Mouse (Mus musculus): ENCODE data around the gene Pou2f2. TPM values are rescaled to one million over a fixed set of nuclear protein-coding genes. Genes with fewer than 3 reads are reported as not detected.

The Pou2f2 gene
- polyA plus RNA-seq, 1 experiment from 2014 or later = 2.3 TPM

GRCm38 (mm10) chr7:25109355-25109754 lies 70.2 kb downstream of the Pou2f2 start:
- H3K4me1 ChIP-seq (ENCODE audit: control insufficient read depth, insufficient read depth, low read length) = no peaks in the 10 kb centered on the region
- H3K27me3 ChIP-seq (ENCODE audit: control insufficient read depth, insufficient read depth, low read length) = no peaks in the 10 kb centered on the region
- no peak overlapping the region for H3K4me2 ChIP-seq (replicated peaks; ENCODE audit: low read depth, low read length)
- no peak overlapping the region for H3K9ac ChIP-seq (replicated peaks; ENCODE audit: low read depth, low read length)
- no peak for ATAC-seq (ENCODE audit: insufficient number of reproducible peaks, insufficient read depth, low FRiP score, low read depth)
- WGBS = 81% methylated on average over 12 of the region's 12 CpGs
- H3K4me3 ChIP-seq (ENCODE audit: low read depth, low read length) = no peak overlapping the region
- no peak overlapping the region for H3K27ac ChIP-seq (ENCODE audit: low read length)
- H3K36me3 ChIP-seq (ENCODE audit: control insufficient read depth, insufficient read depth, low read length) = no peaks in the 10 kb centered on the region
- no peaks in the 10 kb centered on the region for H3K9me3 ChIP-seq (ENCODE audit: control insufficient read depth, low read depth, low read length)

- no peak overlapping the region for H3K9ac ChIP-seq (replicated peaks; ENCODE audit: low read depth, low read length)
- H3K27ac ChIP-seq (ENCODE audit: low read length) = no peak overlapping the region
- H3K36me3 ChIP-seq (ENCODE audit: control insufficient read depth, insufficient read depth, low read length) = no peaks in the 10 kb centered on the region
- H3K27me3 ChIP-seq (ENCODE audit: control insufficient read depth, insufficient read depth, low read length) = no peaks in the 10 kb centered on the region
- no peaks in the 10 kb centered on the region for H3K4me1 ChIP-seq (ENCODE audit: control insufficient read depth, insufficient read depth, low read length)
- ATAC-seq (ENCODE audit: insufficient number of reproducible peaks, insufficient read depth, low FRiP score, low read depth) = 0 out of 2 replicates have a peak, but pooled peaks have one; percentile 23
- 49% methylated on average over 16 of the region's 17 CpGs for WGBS
- H3K9me3 ChIP-seq (ENCODE audit: control insufficient read depth, low read depth, low read length) = no peaks in the 10 kb centered on the region
- H3K4me3 ChIP-seq (ENCODE audit: low read depth, low read length) = no peak overlapping the region
- no peak overlapping the region for H3K4me2 ChIP-seq (replicated peaks; ENCODE audit: low read depth, low read length)
These were observed 72.6 kb downstream of the Pou2f2 start for GRCm38 (mm10) chr7:25106790-25107502.

- Histone ChIP-seq H3K9ac (replicated peaks; ENCODE audit: low read depth, low read length) (no peak overlapping the region), H3K27ac (ENCODE audit: low read length) (no peak overlapping the region), H3K4me3 (ENCODE audit: low read depth, low read length) (no peak overlapping the region), H3K27me3 (ENCODE audit: control insufficient read depth, insufficient read depth, low read length) (no peaks in the 10 kb centered on the region), H3K36me3 (ENCODE audit: control insufficient read depth, insufficient read depth, low read length) (no peaks in the 10 kb centered on the region), H3K4me2 (replicated peaks; ENCODE audit: low read depth, low read length) (no peak overlapping the region), H3K9me3 (ENCODE audit: control insufficient read depth, low read depth, low read length) (no peaks in the 10 kb centered on the region), H3K4me1 (ENCODE audit: control insufficient read depth, insufficient read depth, low read length) (no peaks in the 10 kb centered on the region)
- WGBS = 21% methylated on average over 17 of the region's 17 CpGs
- ATAC-seq (ENCODE audit: insufficient number of reproducible peaks, insufficient read depth, low FRiP score, low read depth) = no peak
These were observed 73.9 kb downstream of the Pou2f2 start for GRCm38 (mm10) chr7:25105411-25106160.

- Histone ChIP-seq H3K27me3 (ENCODE audit: control insufficient read depth, insufficient read depth, low read length) (no peaks in the 10 kb centered on the region), H3K4me1 (ENCODE audit: control insufficient read depth, insufficient read depth, low read length) (no peaks in the 10 kb centered on the region), H3K4me3 (ENCODE audit: low read depth, low read length) (no peak overlapping the region), H3K9me3 (ENCODE audit: control insufficient read depth, low read depth, low read length) (no peaks in the 10 kb centered on the region), H3K36me3 (ENCODE audit: control insufficient read depth, insufficient read depth, low read length) (no peaks in the 10 kb centered on the region), H3K9ac (replicated peaks; ENCODE audit: low read depth, low read length) (no peak overlapping the region), H3K4me2 (replicated peaks; ENCODE audit: low read depth, low read length) (no peak overlapping the region), H3K27ac (ENCODE audit: low read length) (no peak overlapping the region)
- WGBS = 45% methylated on average over 4 of the region's 4 CpGs
- no peak for ATAC-seq (ENCODE audit: insufficient number of reproducible peaks, insufficient read depth, low FRiP score, low read depth)
These were observed 79.9 kb downstream of the Pou2f2 start for GRCm38 (mm10) chr7:25099581-25099980.

GRCm38 (mm10) chr7:25098169-25098568 lies 81.4 kb downstream of the Pou2f2 start:
- no peaks in the 10 kb centered on the region for H3K4me1 ChIP-seq (ENCODE audit: control insufficient read depth, insufficient read depth, low read length)
- no peak for ATAC-seq (ENCODE audit: insufficient number of reproducible peaks, insufficient read depth, low FRiP score, low read depth)
- 71% methylated on average over 3 of the region's 3 CpGs for WGBS
- H3K9ac ChIP-seq (replicated peaks; ENCODE audit: low read depth, low read length) = no peak overlapping the region
- no peak overlapping the region for H3K4me2 ChIP-seq (replicated peaks; ENCODE audit: low read depth, low read length)
- H3K27ac ChIP-seq (ENCODE audit: low read length) = no peak overlapping the region
- no peak overlapping the region for H3K4me3 ChIP-seq (ENCODE audit: low read depth, low read length)
- no peaks in the 10 kb centered on the region for H3K36me3 ChIP-seq (ENCODE audit: control insufficient read depth, insufficient read depth, low read length)
- H3K27me3 ChIP-seq (ENCODE audit: control insufficient read depth, insufficient read depth, low read length) = no peaks in the 10 kb centered on the region
- H3K9me3 ChIP-seq (ENCODE audit: control insufficient read depth, low read depth, low read length) = no peaks in the 10 kb centered on the region

- H3K9me3 ChIP-seq (ENCODE audit: control insufficient read depth, low read depth, low read length) = no peaks in the 10 kb centered on the region
- no peak overlapping the region for H3K27ac ChIP-seq (ENCODE audit: low read length)
- H3K27me3 ChIP-seq (ENCODE audit: control insufficient read depth, insufficient read depth, low read length) = no peaks in the 10 kb centered on the region
- WGBS = 30% methylated on average over 10 of the region's 10 CpGs
- H3K9ac ChIP-seq (replicated peaks; ENCODE audit: low read depth, low read length) = no peak overlapping the region
- H3K36me3 ChIP-seq (ENCODE audit: control insufficient read depth, insufficient read depth, low read length) = peaks cover 5% of the 10 kb centered on the region
- H3K4me2 ChIP-seq (replicated peaks; ENCODE audit: low read depth, low read length) = no peak overlapping the region
- H3K4me1 ChIP-seq (ENCODE audit: control insufficient read depth, insufficient read depth, low read length) = no peaks in the 10 kb centered on the region; the same call in 1 of the 2 replicates
- ATAC-seq (ENCODE audit: insufficient number of reproducible peaks, insufficient read depth, low FRiP score, low read depth) = no peak
- no peak overlapping the region for H3K4me3 ChIP-seq (ENCODE audit: low read depth, low read length)
These were observed 89.7 kb downstream of the Pou2f2 start for GRCm38 (mm10) chr7:25089875-25090274.

GRCm38 (mm10) chr7:25088968-25089367 lies 90.6 kb downstream of the Pou2f2 start:
- 13% methylated on average over 11 of the region's 11 CpGs for WGBS
- Histone ChIP-seq H3K27ac (ENCODE audit: low read length) (no peak overlapping the region), H3K4me1 (ENCODE audit: control insufficient read depth, insufficient read depth, low read length) (no peaks in the 10 kb centered on the region; the same call in 1 of the 2 replicates), H3K9ac (replicated peaks; ENCODE audit: low read depth, low read length) (no peak overlapping the region), H3K4me3 (ENCODE audit: low read depth, low read length) (no peak overlapping the region), H3K36me3 (ENCODE audit: control insufficient read depth, insufficient read depth, low read length) (peaks cover 14% of the 10 kb centered on the region), H3K4me2 (replicated peaks; ENCODE audit: low read depth, low read length) (no peak overlapping the region), H3K27me3 (ENCODE audit: control insufficient read depth, insufficient read depth, low read length) (no peaks in the 10 kb centered on the region), H3K9me3 (ENCODE audit: control insufficient read depth, low read depth, low read length) (no peaks in the 10 kb centered on the region)
- no peak; the same call in 1 of the 2 replicates for ATAC-seq (ENCODE audit: insufficient number of reproducible peaks, insufficient read depth, low FRiP score, low read depth)

- peaks cover 19% of the 10 kb centered on the region for H3K36me3 ChIP-seq (ENCODE audit: control insufficient read depth, insufficient read depth, low read length)
- no peak overlapping the region for H3K27ac ChIP-seq (ENCODE audit: low read length)
- 6% methylated on average over 10 of the region's 10 CpGs for WGBS
- no peak overlapping the region for H3K4me2 ChIP-seq (replicated peaks; ENCODE audit: low read depth, low read length)
- H3K27me3 ChIP-seq (ENCODE audit: control insufficient read depth, insufficient read depth, low read length) = no peaks in the 10 kb centered on the region
- H3K9me3 ChIP-seq (ENCODE audit: control insufficient read depth, low read depth, low read length) = no peaks in the 10 kb centered on the region
- no peaks in the 10 kb centered on the region; the same call in 1 of the 2 replicates for H3K4me1 ChIP-seq (ENCODE audit: control insufficient read depth, insufficient read depth, low read length)
- no peak overlapping the region for H3K9ac ChIP-seq (replicated peaks; ENCODE audit: low read depth, low read length)
- 0 out of 2 replicates have a peak, but pooled peaks have one; percentile 39 for ATAC-seq (ENCODE audit: insufficient number of reproducible peaks, insufficient read depth, low FRiP score, low read depth)
- H3K4me3 ChIP-seq (ENCODE audit: low read depth, low read length) = no peak overlapping the region
These were observed 91.0 kb downstream of the Pou2f2 start for GRCm38 (mm10) chr7:25088531-25088930.
